13 mouse cellular contexts compared by ENCODE assay signal in genomic region chr1:94413043-94413442, GRCm38 (mm10).
A peak's percentile ranks its signal among the peaks of the same experiment; 100 is the strongest.
DNase-seq lines count a peak whose midpoint lies in the region; ATAC-seq and TF ChIP-seq lines count a peak whose summit lies in the region.
"Had no signal": no experiment of that assay in that cellular context is flagged by ENCODE, and none has a peak within 500 bp of the region (broad histone marks: within the 10 kb centered on the region; RNA-seq: fewer than 3 reads in every experiment).

No protein-coding gene starts in this region.

- 86% methylated on average over 9 of the region's 9 CpGs for WGBS in liver, postnatal 0 days (ENCODE audit: insufficient replicate concordance)

- no peaks in the 10 kb centered on the region for H3K4me1 ChIP-seq in liver, postnatal 0 days (ENCODE audit: insufficient read depth)
- H3K4me1 ChIP-seq: embryonic facial prominence, embryonic 12.5 days had no signal

- no peak overlapping the region for H3K4me3 ChIP-seq in liver, postnatal 0 days (ENCODE audit: low read depth, low read length)
- H3K4me3 ChIP-seq: embryonic facial prominence, embryonic 12.5 days had no signal

- TF ChIP-seq EP300 in liver, postnatal 0 days (IDR thresholded peaks at IDR 0.05; ENCODE audit: low read depth): no peak

- H3K4me2 ChIP-seq in liver, postnatal 0 days (ENCODE audit: low read depth, low read length): no peak overlapping the region
- H3K4me2 ChIP-seq: embryonic facial prominence, embryonic 12.5 days had no signal

- ATAC-seq in liver, postnatal 0 days: no peak
- ATAC-seq: lung, postnatal 0 days had no signal

- H3K9ac ChIP-seq in liver, postnatal 0 days (replicated peaks): no peak overlapping the region
- H3K9ac ChIP-seq: embryonic facial prominence, embryonic 12.5 days had no signal

- H3K27me3 ChIP-seq in liver, postnatal 0 days (ENCODE audit: insufficient read depth, low read length): no peaks in the 10 kb centered on the region
- H3K27me3 ChIP-seq: embryonic facial prominence, embryonic 12.5 days had no signal

- no peaks in the 10 kb centered on the region for H3K9me3 ChIP-seq in liver, postnatal 0 days (ENCODE audit: low read length)
- H3K9me3 ChIP-seq: embryonic facial prominence, embryonic 12.5 days had no signal

- no peaks in the 10 kb centered on the region for H3K36me3 ChIP-seq in liver, postnatal 0 days (replicated peaks; ENCODE audit: insufficient read depth, low read length)
- H3K36me3 ChIP-seq: embryonic facial prominence, embryonic 12.5 days had no signal

- H3K27ac ChIP-seq in liver, postnatal 0 days (ENCODE audit: low read depth): no peak overlapping the region
- H3K27ac ChIP-seq: embryonic facial prominence, embryonic 12.5 days had no signal

- DNase-seq in adrenal gland, postnatal 10 days: peak; percentile 1
- DNase-seq in adrenal gland, adult 8-10 months: no peak
- DNase-seq in layer of hippocampus, adult 11-12 months (ENCODE audit: low spot score): peak; percentile 3
- no peak for DNase-seq in layer of hippocampus, postnatal 25 days (ENCODE audit: extremely low spot score in 1 of 2, low spot score in 1 of 2)
- peak; percentile 62 for DNase-seq in brain, adult 2 months (ENCODE audit: low read depth, low spot score)
- DNase-seq in mesoderm, embryonic 11.5 days (ENCODE audit: low read depth, low spot score): peak; percentile 26
- no peak for DNase-seq in kidney, postnatal 36 days
- DNase-seq in liver, postnatal 0 days: no peak
- DNase-seq: cerebellum, adult 11-12 months; liver; thymus, postnatal 36 days had no signal

- no peak for TF ChIP-seq CTCF in liver, postnatal 0 days (IDR thresholded peaks at IDR 0.05; ENCODE audit: low read depth)

Comparison
In these comparisons a context has a peak if more than half of its experiments do, and no peak if none do; other contexts are left out.
1. DNase-seq: peak in adrenal gland, postnatal 10 days (single experiment), layer of hippocampus, adult 11-12 months (single experiment), brain, adult 2 months (single experiment) and mesoderm, embryonic 11.5 days (single experiment); none in adrenal gland, adult 8-10 months (single experiment), layer of hippocampus, postnatal 25 days (0 of 2), kidney, postnatal 36 days (0 of 2) and liver, postnatal 0 days (single experiment).